Mouse (Mus musculus) brain, embryonic 14.5 days (tissue): ENCODE measurements around the gene Olfr519.

Experiments
- CTCF ChIP-seq: fragments of 200-500 bp; IDR thresholded peaks from 2 replicates; pipeline ENCODE4 v1.5.1; 2012; ENCODE audit warnings: inconsistent platforms, mild to moderate bottlenecking, moderate library complexity, borderline replicate concordance; ENCODE audit not compliant: insufficient read depth, insufficient read length; ENCODE audit errors: extremely low read depth
- POLR2A ChIP-seq: fragments of 200-500 bp; IDR thresholded peaks from 2 replicates; pipeline ENCODE4 v1.6.1; 2012; ENCODE audit warnings: mild to moderate bottlenecking, inconsistent platforms, borderline replicate concordance; ENCODE audit not compliant: poor library complexity, insufficient read depth, insufficient read length, severe bottlenecking; ENCODE audit errors: extremely low read depth

GRCm38 (mm10) chr7:108872279-108872678, 21.9 kb downstream of the Olfr519 start, which contains the start of gene Olfr517:
- TF ChIP-seq CTCF: no peak
- no peak for TF ChIP-seq POLR2A
